Mouse (Mus musculus): Measurements from ENCODE around the gene Tnip2.

Tnip2 gene

GRCm38 (mm10) chr5:34521337-34521736 lies 7.5 kb upstream of the Tnip2 start:
- DNase-seq, result no peak

GRCm38 (mm10) chr5:34520458-34521209 lies 6.8 kb upstream of the Tnip2 start:
- DNase-seq, result no peak

GRCm38 (mm10) chr5:34519389-34519910 lies 5.7 kb upstream of the Tnip2 start:
- no peak for DNase-seq

- peak; percentile 93 for DNase-seq
Measured at GRCm38 (mm10) chr5:34517913-34518312, 4.1 kb upstream of the Tnip2 start.

GRCm38 (mm10) chr5:34515096-34515495 lies 1.3 kb upstream of the Tnip2 start:
- no peak for DNase-seq

- no peak for DNase-seq
Measured at GRCm38 (mm10) chr5:34514218-34514566, 401 bp upstream of the Tnip2 start.

GRCm38 (mm10) chr5:34512486-34512885 lies 1.3 kb downstream of the Tnip2 start:
- DNase-seq, result no peak

- DNase-seq, result no peak
Measured at GRCm38 (mm10) chr5:34502821-34503220, 11.0 kb downstream of the Tnip2 start.

- DNase-seq, result no peak
Measured at GRCm38 (mm10) chr5:34502411-34502810, 11.4 kb downstream of the Tnip2 start.

GRCm38 (mm10) chr5:34501588-34501987 lies 12.2 kb downstream of the Tnip2 start:
- no peak for DNase-seq

- DNase-seq, result no peak
Measured at GRCm38 (mm10) chr5:34500886-34501285, 12.9 kb downstream of the Tnip2 start.

- no peak for DNase-seq
Measured at GRCm38 (mm10) chr5:34496745-34497144, 17.0 kb downstream of the Tnip2 start.

- DNase-seq, result no peak
Measured at GRCm38 (mm10) chr5:34489418-34489787, 24.4 kb downstream of the Tnip2 start.

- DNase-seq, result no peak
Measured at GRCm38 (mm10) chr5:34488741-34489417, 24.9 kb downstream of the Tnip2 start.

- peak; percentile 13 for DNase-seq
Measured at GRCm38 (mm10) chr5:34487320-34488090, 26.3 kb downstream of the Tnip2 start.

GRCm38 (mm10) chr5:34485731-34486130 lies 28.1 kb downstream of the Tnip2 start:
- no peak for DNase-seq

- no peak for DNase-seq
Measured at GRCm38 (mm10) chr5:34480926-34481325, 32.9 kb downstream of the Tnip2 start.

GRCm38 (mm10) chr5:34468039-34468775 lies 45.6 kb downstream of the Tnip2 start:
- no peak for DNase-seq

- no peak for DNase-seq
Measured at GRCm38 (mm10) chr5:34466648-34467047, 47.1 kb downstream of the Tnip2 start.

GRCm38 (mm10) chr5:34466079-34466478 lies 47.7 kb downstream of the Tnip2 start:
- no peak for DNase-seq

- no peak for DNase-seq
Measured at GRCm38 (mm10) chr5:34461841-34462240, 52.0 kb downstream of the Tnip2 start.

- DNase-seq, result no peak
Measured at GRCm38 (mm10) chr5:34461294-34461693, 52.5 kb downstream of the Tnip2 start.

GRCm38 (mm10) chr5:34458994-34459393 lies 54.8 kb downstream of the Tnip2 start:
- no peak for DNase-seq

All from lung, postnatal 14 days (tissue).